In the genomic region with DNA sequence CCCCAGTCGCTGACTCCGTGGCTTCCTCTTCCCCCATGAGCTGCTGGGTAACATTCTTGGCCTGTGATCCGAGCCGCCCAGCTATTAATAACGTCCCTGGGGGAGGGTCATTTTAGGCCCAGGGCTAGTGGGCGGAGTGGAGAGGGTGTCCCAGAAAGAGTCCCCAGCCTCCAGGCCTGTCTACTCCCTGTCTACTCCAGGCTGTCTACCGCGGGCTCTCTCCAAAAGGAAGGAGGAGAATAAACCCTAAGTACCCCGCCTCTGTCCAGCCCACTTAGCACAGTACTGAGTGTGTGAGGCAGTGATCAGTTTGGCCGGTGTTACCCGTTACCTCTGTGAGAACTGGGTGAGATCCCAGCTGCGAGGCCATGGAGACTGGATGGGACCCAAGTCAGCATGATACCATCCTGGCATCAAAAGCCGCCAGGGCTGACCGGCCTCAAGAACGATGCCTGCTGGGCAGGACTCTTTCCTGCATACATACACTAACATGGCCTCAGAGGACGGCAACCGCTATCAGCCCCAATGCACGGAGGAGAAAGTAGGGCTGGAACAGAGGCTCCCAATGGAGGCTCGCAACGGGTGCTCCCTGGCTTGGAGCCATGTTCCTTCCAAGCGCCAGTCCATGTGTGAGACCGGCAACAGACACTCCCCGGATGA, we compare ENCODE assay signal across 9 mouse cellular contexts.
A peak's percentile ranks its signal among the peaks of the same experiment; 100 is the strongest.
DNase-seq lines count a peak whose midpoint lies in the region; ATAC-seq and TF ChIP-seq lines count a peak whose summit lies in the region.
"Had no signal": no experiment of that assay in that cellular context is flagged by ENCODE, and none has a peak within 500 bp of the region (broad histone marks: within the 10 kb centered on the region; RNA-seq: fewer than 3 reads in every experiment).

No protein-coding gene starts in this region.

- no peak overlapping the region for H3K9ac ChIP-seq in liver, embryonic 12.5 days
- peak overlapping the region; percentile 78 for H3K9ac ChIP-seq in heart, embryonic 13.5 days
- H3K9ac ChIP-seq in liver, embryonic 16.5 days (ENCODE audit: low read depth, low read length) = no peak overlapping the region
- no peak overlapping the region for H3K9ac ChIP-seq in stomach, postnatal 0 days (ENCODE audit: low read length)

- no peaks in the 10 kb centered on the region for H3K9me3 ChIP-seq in liver, embryonic 12.5 days (replicated peaks)
- no peaks in the 10 kb centered on the region for H3K9me3 ChIP-seq in heart, embryonic 13.5 days
- no peaks in the 10 kb centered on the region for H3K9me3 ChIP-seq in liver, embryonic 16.5 days (replicated peaks; ENCODE audit: control insufficient read depth, low read length)
- no peaks in the 10 kb centered on the region for H3K9me3 ChIP-seq in stomach, postnatal 0 days (ENCODE audit: control insufficient read depth, low read length)
- H3K9me3 ChIP-seq: limb, embryonic 13.5 days had no signal

- peaks cover 64% of the 10 kb centered on the region for H3K4me1 ChIP-seq in liver, embryonic 12.5 days
- peaks cover 28% of the 10 kb centered on the region for H3K4me1 ChIP-seq in heart, embryonic 13.5 days
- peaks cover 29% of the 10 kb centered on the region for H3K4me1 ChIP-seq in liver, embryonic 16.5 days (ENCODE audit: control insufficient read depth, low read depth, low read length)
- H3K4me1 ChIP-seq in stomach, postnatal 0 days (replicated peaks; ENCODE audit: control insufficient read depth, insufficient read depth) = no peaks in the 10 kb centered on the region
- peaks cover 19% of the 10 kb centered on the region for H3K4me1 ChIP-seq in thymus, adult 2 months (replicated peaks; ENCODE audit: control insufficient read depth, insufficient read depth, low read length)
- H3K4me1 ChIP-seq: limb, embryonic 13.5 days had no signal

- peaks cover 7% of the 10 kb centered on the region; the same call in 1 of the 2 replicates for H3K36me3 ChIP-seq in liver, embryonic 12.5 days
- peaks cover 62% of the 10 kb centered on the region for H3K36me3 ChIP-seq in heart, embryonic 13.5 days
- no peaks in the 10 kb centered on the region; the same call in 1 of the 2 replicates for H3K36me3 ChIP-seq in liver, embryonic 16.5 days (ENCODE audit: control insufficient read depth, insufficient read depth)
- H3K36me3 ChIP-seq in stomach, postnatal 0 days (ENCODE audit: control insufficient read depth, insufficient read depth, low read length) = no peaks in the 10 kb centered on the region; the same call in none of the 2 replicates
- no peaks in the 10 kb centered on the region for H3K36me3 ChIP-seq in thymus, adult 2 months (ENCODE audit: control insufficient read depth, insufficient read depth, low read length)

- no peak for TF ChIP-seq POLR2A in thymus, adult 2 months (IDR thresholded peaks at IDR 0.05; ENCODE audit: control insufficient read depth, extremely low read depth, insufficient read depth, low read length, poor library complexity)

- H3K27ac ChIP-seq in liver, embryonic 12.5 days = no peak overlapping the region
- peak overlapping the region; percentile 80 for H3K27ac ChIP-seq in heart, embryonic 13.5 days (replicated peaks)
- H3K27ac ChIP-seq in liver, embryonic 16.5 days (ENCODE audit: low read length) = no peak overlapping the region
- 0 out of 2 replicates have a peak overlapping the region, but pooled peaks have one; percentile 2 for H3K27ac ChIP-seq in stomach, postnatal 0 days (replicated peaks)
- no peak overlapping the region for H3K27ac ChIP-seq in thymus, adult 2 months (ENCODE audit: control insufficient read depth, insufficient read depth, low read length)
- H3K27ac ChIP-seq: limb, embryonic 13.5 days had no signal

- H3K4me3 ChIP-seq in liver, embryonic 12.5 days = no peak overlapping the region; the same call in 1 of the 2 replicates
- peak overlapping the region; percentile 42 for H3K4me3 ChIP-seq in heart, embryonic 13.5 days
- peak overlapping the region; percentile 17; the same call in 1 of the 2 replicates for H3K4me3 ChIP-seq in liver, embryonic 16.5 days (ENCODE audit: low read depth, low read length)
- H3K4me3 ChIP-seq in stomach, postnatal 0 days (ENCODE audit: low read depth, low read length) = no peak overlapping the region
- no peak overlapping the region for H3K4me3 ChIP-seq in thymus, adult 2 months (ENCODE audit: control insufficient read depth, insufficient read depth, low read length)
- H3K4me3 ChIP-seq: limb, embryonic 13.5 days had no signal

- H3K4me2 ChIP-seq in liver, embryonic 12.5 days = 0 out of 2 replicates have a peak overlapping the region, but pooled peaks have one; percentile 3
- H3K4me2 ChIP-seq in heart, embryonic 13.5 days = peak overlapping the region; percentile 64
- H3K4me2 ChIP-seq in liver, embryonic 16.5 days (ENCODE audit: low read depth, low read length) = no peak overlapping the region
- H3K4me2 ChIP-seq in stomach, postnatal 0 days (replicated peaks; ENCODE audit: low read depth) = no peak overlapping the region
- H3K4me2 ChIP-seq: limb, embryonic 13.5 days had no signal

- no peak for TF ChIP-seq EP300 in stomach, postnatal 0 days (optimal IDR thresholded peaks at IDR 0.05)

- no peak for ATAC-seq in liver, embryonic 12.5 days
- ATAC-seq in heart, embryonic 13.5 days (ENCODE audit: extremely low read depth, insufficient number of reproducible peaks, low FRiP score, low TSS enrichment) = no peak; the same call in 1 of the 2 replicates
- no peak for ATAC-seq in liver, embryonic 16.5 days (ENCODE audit: low read depth)
- peak; percentile 24; the same call in 1 of the 2 replicates for ATAC-seq in stomach, postnatal 0 days (ENCODE audit: low FRiP score, low TSS enrichment)
- ATAC-seq in CD4-positive, CD25-positive, alpha-beta regulatory T cell, adult 4 months = no peak

- TF ChIP-seq CTCF in stomach, postnatal 0 days (IDR thresholded peaks at IDR 0.05; ENCODE audit: low read depth) = no peak
- no peak for TF ChIP-seq CTCF in thymus, adult 2 months (IDR thresholded peaks at IDR 0.05; ENCODE audit: borderline replicate concordance, control insufficient read depth, extremely low read depth, insufficient read depth, low read length, poor library complexity)

- WGBS in liver, embryonic 12.5 days (ENCODE audit: insufficient replicate concordance) = 64% methylated on average over 23 of the region's 23 CpGs
- WGBS in heart, embryonic 13.5 days = 62% methylated on average over 23 of the region's 23 CpGs
- 58% methylated on average over 23 of the region's 23 CpGs for WGBS in liver, embryonic 16.5 days (ENCODE audit: insufficient replicate concordance)
- 69% methylated on average over 23 of the region's 23 CpGs for WGBS in stomach, postnatal 0 days
- 83% methylated on average over 23 of the region's 23 CpGs for WGBS in thymus, adult 2 months

- no peak for DNase-seq in liver
- peak; percentile 57 for DNase-seq in cerebellum, adult 9-10 months
- no peak for DNase-seq in stomach, postnatal 0 days (ENCODE audit: low spot score)
- DNase-seq in thymus, adult 2 months = no peak

- peaks cover 25% of the 10 kb centered on the region for H3K27me3 ChIP-seq in liver, embryonic 12.5 days (replicated peaks)
- no peaks in the 10 kb centered on the region for H3K27me3 ChIP-seq in heart, embryonic 13.5 days (replicated peaks)
- H3K27me3 ChIP-seq in liver, embryonic 16.5 days (ENCODE audit: control insufficient read depth, insufficient read depth, low read depth, low read length) = no peaks in the 10 kb centered on the region
- H3K27me3 ChIP-seq in stomach, postnatal 0 days (ENCODE audit: control insufficient read depth, insufficient read depth, low read length) = no peaks in the 10 kb centered on the region
- H3K27me3 ChIP-seq in thymus, adult 2 months (ENCODE audit: control insufficient read depth, insufficient read depth, low read length) = no peaks in the 10 kb centered on the region
- H3K27me3 ChIP-seq: limb, embryonic 13.5 days had no signal

Comparison
In these comparisons a context has a peak if more than half of its experiments do, and no peak if none do; other contexts are left out.
1. H3K4me2 ChIP-seq: peak in liver, embryonic 12.5 days (single experiment) and heart, embryonic 13.5 days (single experiment); none in liver, embryonic 16.5 days (single experiment) and stomach, postnatal 0 days (single experiment).
2. H3K4me3 ChIP-seq: peak in heart, embryonic 13.5 days (single experiment) and liver, embryonic 16.5 days (single experiment); none in liver, embryonic 12.5 days (single experiment), stomach, postnatal 0 days (single experiment) and thymus, adult 2 months (single experiment).
3. H3K27ac ChIP-seq: peak in heart, embryonic 13.5 days (single experiment) and stomach, postnatal 0 days (single experiment); none in liver, embryonic 12.5 days (single experiment), liver, embryonic 16.5 days (single experiment) and thymus, adult 2 months (single experiment).